Mouse (Mus musculus): ENCODE measurements around the gene Cd37. TPM values are rescaled to one million over a fixed set of nuclear protein-coding genes. Genes with fewer than 3 reads are reported as not detected.
"Not testable (repeated sequence)": the region's sequence is repeated elsewhere in the genome, so short reads cannot be mapped to it uniquely, and the experiment has no call there.

The Cd37 gene
- 1.1 and 1.2 TPM in 2 replicates for polyA plus RNA-seq (2016; fragmentation: Nextera tagmentation; extraction: Ambion mirVana)

DNA sequence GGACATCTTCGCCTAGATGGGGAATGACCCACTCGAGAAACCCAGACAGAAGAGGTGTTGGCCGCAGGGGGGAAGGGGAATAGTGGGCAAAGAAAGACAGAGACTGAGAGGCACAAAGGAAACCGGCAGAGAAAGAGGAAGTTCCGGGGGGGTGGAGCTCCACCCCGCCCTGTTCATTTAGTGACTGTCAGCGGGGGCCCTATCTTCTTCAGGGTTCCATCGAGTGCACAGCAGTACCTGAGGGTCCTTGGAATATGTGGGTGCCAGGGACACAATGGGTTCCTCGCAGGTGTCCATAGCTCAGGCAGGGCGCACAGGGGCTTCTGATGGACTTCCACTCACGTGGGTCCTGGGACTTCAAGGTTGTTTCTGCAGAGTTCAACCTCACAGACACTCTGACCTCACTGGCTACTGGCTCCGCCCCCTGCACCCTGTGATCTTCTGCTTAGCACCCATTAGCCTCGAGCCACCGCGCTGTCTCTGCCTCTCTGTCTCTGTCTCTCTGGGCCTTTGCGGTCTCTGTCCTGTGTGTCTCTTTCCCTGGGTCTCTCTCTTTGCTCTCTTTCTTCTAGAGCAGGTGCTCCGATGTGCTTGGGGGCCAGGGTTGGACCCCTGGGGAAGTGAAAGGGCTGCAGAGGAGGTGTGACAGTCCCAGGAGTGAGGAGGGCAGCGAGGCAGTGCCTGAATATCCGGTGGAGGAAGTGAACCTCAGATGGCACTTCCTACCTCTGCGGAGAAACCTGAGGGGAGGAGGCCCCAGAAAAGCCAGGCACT is at the start of gene Cd37:
Gene Cd37, minus strand, starts transcription at position 393 of the 774 bp plus-strand sequence.
- no peak within 1 kb of the TSS for H3K27ac ChIP-seq
- H3K9me3 ChIP-seq (replicated peaks) = no peaks in the 10 kb centered on the region
- DNase-seq (ENCODE audit: low spot score) = peak; percentile 31
- 42% methylated on average over 20 of the region's 20 CpGs for WGBS
- peaks cover 4% of the 10 kb centered on the region for H3K36me3 ChIP-seq
- peaks cover 54% of the 10 kb centered on the region for H3K27me3 ChIP-seq (ENCODE audit: low read depth, poor library complexity, severe bottlenecking)
- peaks cover 49% of the 10 kb centered on the region for H3K4me1 ChIP-seq
- H3K4me3 ChIP-seq = 0 out of 2 replicates have a peak within 1 kb of the TSS, but pooled peaks have one; percentile 22

DNA sequence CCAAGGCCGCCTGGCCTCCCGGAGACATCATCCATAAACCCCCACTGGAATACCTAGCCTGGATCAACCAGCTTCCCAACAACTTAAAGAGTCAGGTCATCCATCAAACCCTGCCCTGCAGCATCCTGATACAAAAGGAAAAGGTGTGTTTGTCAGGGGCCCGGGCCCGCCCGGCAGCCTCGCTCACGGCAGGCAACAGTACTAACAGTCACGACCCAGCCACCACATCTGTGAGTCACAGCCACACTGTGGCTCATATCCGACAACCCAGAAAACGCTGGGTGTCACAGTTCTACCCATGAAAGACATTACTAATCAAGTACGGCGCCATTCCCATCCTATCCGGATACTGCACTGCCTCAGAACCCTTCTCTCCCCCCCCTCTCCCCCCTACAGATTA is 47.6 kb upstream of the Cd37 start:
- no peak for DNase-seq (ENCODE audit: low spot score)

DNA sequence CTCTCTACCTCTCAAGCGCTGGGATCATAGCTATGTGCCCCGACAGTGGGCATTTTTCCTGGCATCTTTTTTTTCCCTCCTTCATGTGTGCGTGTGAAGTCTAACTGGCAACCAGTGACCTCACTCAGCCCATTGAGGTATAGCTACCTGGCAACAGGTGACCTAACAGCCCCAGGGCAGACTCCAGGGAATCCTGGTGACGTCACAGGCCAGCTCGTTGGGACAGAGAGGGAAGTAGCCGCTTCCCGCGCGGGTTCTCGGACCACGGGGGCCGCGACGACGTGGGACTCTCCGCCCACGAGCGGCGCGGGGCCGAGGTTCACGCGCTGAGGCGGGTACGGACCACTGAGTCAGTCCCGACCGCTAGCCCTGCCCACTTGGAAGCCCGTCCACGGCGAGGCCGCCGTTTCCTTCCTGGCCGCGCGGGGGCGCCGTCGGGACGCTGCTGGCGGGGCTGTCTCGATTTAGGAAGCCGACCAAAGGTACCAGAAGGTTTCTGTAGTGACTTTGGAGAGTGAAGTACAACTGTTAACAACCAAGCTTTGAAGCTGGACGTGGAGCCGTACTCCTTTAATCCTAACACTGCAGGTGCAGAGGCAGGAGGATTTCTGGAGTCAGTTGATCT is 38.3 kb upstream of the Cd37 start, which contains the start of gene Slc6a21:
Gene Slc6a21, plus strand, starts transcription at position 378 of the 625 bp plus-strand sequence.
- Histone ChIP-seq H3K9me3 (replicated peaks) (no peaks in the 10 kb centered on the region), H3K4me3 (peak within 1 kb of the TSS; percentile 55), H3K4me1 (peaks cover 19% of the 10 kb centered on the region), H3K27ac (peak within 1 kb of the TSS; percentile 58), H3K27me3 (ENCODE audit: low read depth, poor library complexity, severe bottlenecking) (peaks cover 32% of the 10 kb centered on the region), H3K36me3 (no peaks in the 10 kb centered on the region)
- peak; percentile 82 for DNase-seq (ENCODE audit: low spot score)
- 6% methylated on average over 44 of the region's 44 CpGs for WGBS

More for the DNA sequence above, 47.6 kb upstream of the Cd37 start:
- no peak overlapping the region for H3K4me3 ChIP-seq
- no peaks in the 10 kb centered on the region for H3K4me1 ChIP-seq
- no peaks in the 10 kb centered on the region for H3K36me3 ChIP-seq
- no peak overlapping the region for H3K27ac ChIP-seq
- no peaks in the 10 kb centered on the region for H3K9me3 ChIP-seq (replicated peaks)
- 0 out of 2 replicates have a peak, but pooled peaks cover 6% of the 10 kb centered on the region for H3K27me3 ChIP-seq (ENCODE audit: low read depth, poor library complexity, severe bottlenecking)
- WGBS = 83% methylated on average over 13 of the region's 13 CpGs

DNA sequence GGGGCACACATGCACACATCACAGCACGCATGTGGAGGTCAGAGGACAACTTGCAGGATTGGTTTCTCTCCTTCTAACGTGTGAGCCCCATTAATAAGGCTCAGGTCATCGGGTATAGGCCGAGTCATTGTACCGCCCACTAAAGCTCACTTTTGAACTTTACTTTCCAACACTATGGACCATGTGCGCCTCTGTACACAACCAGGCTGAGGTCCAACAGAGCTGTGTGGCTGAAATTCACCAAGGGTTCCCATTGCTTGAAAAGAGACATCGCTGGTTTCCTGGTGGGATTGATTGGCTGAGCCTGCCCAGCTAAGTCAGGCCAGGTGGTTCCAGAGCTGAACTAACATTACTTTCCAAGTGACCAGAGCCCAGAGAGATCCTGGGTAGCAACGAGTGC is 34.8 kb upstream of the Cd37 start:
- H3K36me3 ChIP-seq = peaks cover 2% of the 10 kb centered on the region; the same call in 1 of the 2 replicates
- peaks cover 27% of the 10 kb centered on the region for H3K4me1 ChIP-seq
- no peak overlapping the region for H3K4me3 ChIP-seq
- 0 out of 2 replicates have a peak, but pooled peaks cover 1% of the 10 kb centered on the region for H3K9me3 ChIP-seq (replicated peaks)
- no peak overlapping the region for H3K27ac ChIP-seq
- 90% methylated on average over 8 of the region's 8 CpGs for WGBS
- peaks cover 23% of the 10 kb centered on the region for H3K27me3 ChIP-seq (ENCODE audit: low read depth, poor library complexity, severe bottlenecking)
- no peak for DNase-seq (ENCODE audit: low spot score)

DNA sequence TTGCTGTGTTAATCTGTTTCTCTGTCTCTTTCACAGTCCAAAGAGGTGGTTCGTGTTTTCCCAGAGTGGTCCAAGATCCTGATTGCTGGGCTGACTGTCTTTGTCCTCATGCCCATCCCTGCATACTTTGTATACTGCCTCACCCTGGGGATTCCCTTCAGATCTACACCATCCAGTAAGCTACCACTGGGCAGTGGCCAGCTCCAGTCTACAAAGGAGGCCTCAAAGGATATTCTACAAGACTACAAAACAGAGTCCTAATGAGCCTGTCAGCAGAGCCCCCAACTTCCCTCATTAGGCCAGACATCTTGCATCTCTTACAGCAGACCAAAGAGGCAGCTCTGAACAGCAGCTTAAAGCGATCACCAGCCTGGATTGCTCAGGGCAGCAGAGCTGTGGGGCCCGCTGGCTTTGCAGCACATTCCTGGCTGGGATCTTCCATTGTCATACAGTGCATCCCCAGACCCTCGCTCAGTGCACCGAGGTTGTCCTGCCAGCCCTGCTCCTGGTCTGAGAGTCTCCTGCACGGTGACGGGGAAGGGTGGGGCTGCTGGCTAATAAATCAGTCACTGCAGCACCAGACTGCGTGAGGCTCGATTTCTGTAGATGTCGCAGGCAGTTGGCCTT is 34.0 kb upstream of the Cd37 start:
- 0 out of 2 replicates have a peak, but pooled peaks cover 1% of the 10 kb centered on the region for H3K9me3 ChIP-seq (replicated peaks)
- H3K4me1 ChIP-seq = peaks cover 35% of the 10 kb centered on the region
- H3K36me3 ChIP-seq = peaks cover 2% of the 10 kb centered on the region; the same call in 1 of the 2 replicates
- peaks cover 18% of the 10 kb centered on the region for H3K27me3 ChIP-seq (ENCODE audit: low read depth, poor library complexity, severe bottlenecking)
- no peak overlapping the region for H3K4me3 ChIP-seq
- 40% methylated on average over 10 of the region's 10 CpGs for WGBS
- peak overlapping the region; percentile 53; the same call in 1 of the 2 replicates for H3K27ac ChIP-seq
- DNase-seq (ENCODE audit: low spot score) = no peak

DNA sequence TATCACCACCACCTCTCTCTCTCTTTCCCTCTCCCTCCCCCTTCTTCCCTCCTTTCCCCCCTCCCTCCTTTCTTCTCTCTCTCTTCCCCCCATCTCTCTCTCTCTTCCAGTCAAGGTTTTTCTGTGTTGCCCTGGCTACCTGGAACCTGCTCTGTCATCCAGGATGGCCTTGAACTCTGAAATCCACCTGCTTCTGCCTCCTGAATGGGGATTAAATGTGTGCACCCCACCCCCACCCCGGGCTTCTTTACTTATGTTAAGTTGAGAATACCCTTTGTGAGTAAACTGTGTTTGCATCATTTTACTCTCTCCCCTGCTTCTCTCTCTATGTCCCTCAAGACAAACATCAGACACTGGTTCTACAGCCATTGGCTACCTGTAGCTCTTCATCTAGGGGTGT is 26.6 kb upstream of the Cd37 start:
- no peak for DNase-seq (ENCODE audit: low spot score)
- Histone ChIP-seq H3K27me3 (ENCODE audit: low read depth, poor library complexity, severe bottlenecking) (peaks cover 13% of the 10 kb centered on the region; the same call in 1 of the 2 replicates), H3K36me3 (no peaks in the 10 kb centered on the region), H3K4me1 (peaks cover 29% of the 10 kb centered on the region), H3K4me3 (no peak overlapping the region), H3K27ac (no peak overlapping the region), H3K9me3 (replicated peaks) (no peaks in the 10 kb centered on the region)
- 83% methylated on average over 1 of the region's 1 CpGs for WGBS

DNA sequence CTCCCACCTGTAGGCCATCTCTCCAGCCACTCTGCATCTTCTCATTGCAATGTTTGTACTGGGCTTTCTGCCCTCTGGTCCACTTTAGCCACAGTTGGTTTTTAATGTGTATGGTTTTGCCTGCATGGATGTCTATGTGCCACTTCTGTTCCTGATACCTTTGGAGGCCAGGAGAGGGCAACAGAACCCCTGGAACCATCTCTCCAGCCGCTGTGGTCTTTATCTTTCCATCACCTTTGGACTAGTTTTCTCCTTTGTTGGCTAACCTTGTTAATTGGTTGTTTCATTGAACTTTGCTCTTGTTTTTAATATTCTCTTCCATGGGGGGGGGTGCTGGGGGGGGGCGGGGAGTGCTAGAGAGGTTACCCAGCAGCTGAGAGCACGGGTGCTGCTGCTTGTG is 25.4 kb upstream of the Cd37 start:
- DNase-seq (ENCODE audit: low spot score) = no peak
- Histone ChIP-seq H3K27me3 (ENCODE audit: low read depth, poor library complexity, severe bottlenecking) (peaks cover 13% of the 10 kb centered on the region; the same call in 1 of the 2 replicates), H3K27ac (no peak overlapping the region), H3K9me3 (replicated peaks) (no peaks in the 10 kb centered on the region), H3K36me3 (no peaks in the 10 kb centered on the region), H3K4me3 (no peak overlapping the region), H3K4me1 (peaks cover 28% of the 10 kb centered on the region)
- WGBS = 74% methylated on average over 3 of the region's 3 CpGs

DNA sequence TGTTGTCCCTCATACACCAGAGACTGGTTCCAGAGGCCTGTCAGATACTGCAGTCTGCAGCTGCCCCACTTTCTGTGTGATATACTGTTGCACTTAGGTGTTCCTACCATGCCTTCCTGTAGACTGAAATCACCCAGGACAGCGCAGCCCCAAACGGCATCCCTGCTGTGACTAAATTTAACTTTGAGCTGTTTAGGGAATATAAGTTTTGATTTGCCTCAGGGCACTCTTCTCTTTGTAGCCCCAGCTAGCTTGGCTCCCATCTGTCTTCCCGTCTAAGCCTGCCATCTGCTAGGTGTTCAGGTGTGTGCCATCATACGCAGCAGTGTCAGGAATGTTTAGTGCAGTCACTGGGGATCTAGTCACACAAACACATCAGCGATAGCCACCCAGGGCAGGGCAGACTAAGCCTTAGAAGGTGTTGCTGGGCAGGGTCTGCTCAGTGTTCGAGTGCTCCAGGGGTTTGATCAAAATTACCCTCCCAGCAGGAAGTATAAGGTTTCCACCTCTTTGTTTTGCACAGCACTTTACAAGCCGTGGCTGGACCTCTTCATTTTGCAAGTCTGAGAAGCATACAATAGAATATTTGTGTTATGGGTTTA is 24.2 kb upstream of the Cd37 start:
- no peak overlapping the region for H3K4me3 ChIP-seq
- no peaks in the 10 kb centered on the region for H3K9me3 ChIP-seq (replicated peaks)
- H3K27ac ChIP-seq = no peak overlapping the region
- peaks cover 13% of the 10 kb centered on the region; the same call in 1 of the 2 replicates for H3K27me3 ChIP-seq (ENCODE audit: low read depth, poor library complexity, severe bottlenecking)
- H3K36me3 ChIP-seq = no peaks in the 10 kb centered on the region
- WGBS = 69% methylated on average over 7 of the region's 7 CpGs
- DNase-seq (ENCODE audit: low spot score) = no peak
- peaks cover 17% of the 10 kb centered on the region for H3K4me1 ChIP-seq

DNA sequence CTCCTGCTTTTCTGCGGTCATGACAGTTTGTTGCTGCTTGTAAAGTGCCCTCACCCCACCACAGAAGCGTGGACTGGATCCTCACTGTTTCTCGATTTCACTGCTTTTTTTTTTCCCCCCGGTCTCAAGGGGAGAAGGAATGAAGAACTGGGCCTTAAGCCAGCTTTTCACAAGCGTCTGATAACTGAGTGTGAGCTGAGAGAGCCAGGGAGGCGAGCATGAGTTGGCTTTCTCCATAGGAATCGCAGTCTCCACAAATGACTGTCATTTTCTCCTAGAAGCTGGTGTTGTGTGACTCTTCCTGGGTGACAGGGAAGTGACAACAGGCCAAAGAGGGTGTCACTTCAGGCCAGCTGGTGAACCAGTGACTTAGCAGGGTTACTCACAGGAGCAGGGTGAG is 23.4 kb upstream of the Cd37 start:
- no peak for DNase-seq (ENCODE audit: low spot score)
- no peaks in the 10 kb centered on the region for H3K9me3 ChIP-seq (replicated peaks)
- no peak overlapping the region for H3K4me3 ChIP-seq
- 73% methylated on average over 7 of the region's 7 CpGs for whole genome bisulfite sequencing
- H3K27ac ChIP-seq = no peak overlapping the region
- peaks cover 9% of the 10 kb centered on the region; the same call in 1 of the 2 replicates for H3K27me3 ChIP-seq (ENCODE audit: low read depth, poor library complexity, severe bottlenecking)
- H3K36me3 ChIP-seq = no peaks in the 10 kb centered on the region
- H3K4me1 ChIP-seq = peaks cover 11% of the 10 kb centered on the region; the same call in 1 of the 2 replicates

DNA sequence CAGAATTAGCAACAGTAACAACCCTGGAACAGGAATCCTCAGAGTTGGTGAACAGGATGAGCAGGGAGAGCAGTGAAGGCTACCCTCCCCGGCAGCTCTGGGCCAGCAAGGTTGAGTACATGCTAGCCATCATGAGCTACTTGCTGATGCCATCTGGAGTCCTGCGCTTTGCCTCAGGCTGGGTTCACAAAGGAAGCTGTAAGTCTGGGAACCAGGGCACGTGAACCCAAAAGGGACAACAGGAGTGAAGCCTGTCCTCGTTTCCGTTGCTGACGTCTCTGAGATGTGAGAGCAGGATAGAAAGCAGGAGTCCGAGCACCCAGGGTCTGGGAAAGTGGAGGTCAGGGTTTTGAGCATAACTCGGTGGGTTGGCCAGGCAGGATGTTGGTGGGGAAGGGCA is 20.4 kb upstream of the Cd37 start:
- H3K4me3 ChIP-seq = no peak overlapping the region
- WGBS = 85% methylated on average over 8 of the region's 8 CpGs
- DNase-seq (ENCODE audit: low spot score) = no peak
- H3K27me3 ChIP-seq (ENCODE audit: low read depth, poor library complexity, severe bottlenecking) = peaks cover 12% of the 10 kb centered on the region; the same call in 1 of the 2 replicates
- H3K36me3 ChIP-seq = no peaks in the 10 kb centered on the region
- H3K9me3 ChIP-seq (replicated peaks) = no peaks in the 10 kb centered on the region
- peaks cover 14% of the 10 kb centered on the region for H3K4me1 ChIP-seq
- no peak overlapping the region for H3K27ac ChIP-seq

DNA sequence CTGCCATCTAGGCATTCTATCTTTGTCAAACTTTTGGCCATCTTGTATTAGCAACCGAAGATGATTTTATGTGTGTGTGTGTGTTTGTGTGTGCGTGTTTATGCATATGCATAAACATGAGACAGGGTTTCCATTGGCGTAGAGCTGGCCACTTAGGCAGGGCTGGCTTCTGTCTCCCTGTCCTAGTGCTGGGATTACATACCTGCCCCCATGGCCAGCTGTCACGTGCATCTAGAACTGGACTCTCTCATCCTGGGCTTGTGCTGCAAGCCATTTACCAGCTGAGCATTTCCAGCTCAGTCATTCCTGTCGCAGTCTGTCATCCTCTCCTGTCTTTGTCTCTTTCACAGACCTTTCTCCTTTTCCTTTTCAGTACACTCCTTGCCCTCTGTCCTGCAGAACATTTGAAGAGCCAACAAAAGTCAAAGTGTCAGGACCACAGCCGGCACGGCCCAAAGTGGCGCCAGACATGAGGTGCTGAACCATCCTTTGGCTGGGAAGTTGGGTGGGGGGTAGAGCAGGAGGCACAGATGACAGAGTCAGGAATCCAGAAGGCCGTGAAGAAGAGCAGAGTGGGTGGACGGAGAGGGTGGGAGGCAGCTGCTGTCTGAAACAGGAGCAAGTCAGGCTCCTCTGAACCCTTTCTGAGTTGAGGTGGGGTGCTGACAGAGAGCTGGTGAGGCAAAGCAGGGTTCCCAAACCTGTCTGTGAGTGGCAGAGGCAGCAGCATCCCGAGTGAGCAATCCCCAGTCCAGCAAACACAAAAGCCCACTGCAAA is 18.3 kb upstream of the Cd37 start:
- no peak for DNase-seq (ENCODE audit: low spot score)
- WGBS = 59% methylated on average over 11 of the region's 11 CpGs

DNA sequence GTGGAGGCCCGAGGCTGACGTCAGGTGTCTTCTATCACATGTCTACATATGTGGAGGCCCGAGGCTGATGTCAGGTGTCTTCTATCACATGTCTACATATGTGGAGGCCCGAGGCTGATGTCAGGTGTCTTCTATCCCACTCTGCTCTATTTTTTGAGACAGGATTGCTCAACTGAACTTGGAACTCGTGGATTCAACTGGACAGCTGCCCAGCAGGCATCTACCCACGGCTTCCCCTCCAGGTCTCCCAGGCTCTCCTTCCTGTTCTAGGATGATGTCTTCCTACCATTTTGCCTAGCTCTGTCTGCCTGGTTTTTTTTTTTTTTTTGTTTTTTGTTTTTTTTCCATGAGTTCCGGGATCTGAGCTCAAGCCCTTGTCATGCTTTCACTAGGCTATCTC is 16.9 kb upstream of the Cd37 start:
- 87% methylated on average over 6 of the region's 7 CpGs for WGBS
- H3K36me3 ChIP-seq; H3K27me3 ChIP-seq (ENCODE audit: low read depth, poor library complexity, severe bottlenecking); H3K27ac ChIP-seq; DNase-seq (ENCODE audit: low spot score); H3K4me1 ChIP-seq; H3K4me3 ChIP-seq; H3K9me3 ChIP-seq (replicated peaks): not testable (repeated sequence)

More for the DNA sequence above, 18.3 kb upstream of the Cd37 start:
- H3K27ac ChIP-seq = no peak overlapping the region
- no peaks in the 10 kb centered on the region for H3K36me3 ChIP-seq
- peaks cover 7% of the 10 kb centered on the region; the same call in 1 of the 2 replicates for H3K27me3 ChIP-seq (ENCODE audit: low read depth, poor library complexity, severe bottlenecking)
- H3K4me3 ChIP-seq = no peak overlapping the region
- H3K9me3 ChIP-seq (replicated peaks) = no peaks in the 10 kb centered on the region
- peaks cover 5% of the 10 kb centered on the region; the same call in 1 of the 2 replicates for H3K4me1 ChIP-seq
